Mouse (Mus musculus): ENCODE data around the gene Sh3bp5.

DNA sequence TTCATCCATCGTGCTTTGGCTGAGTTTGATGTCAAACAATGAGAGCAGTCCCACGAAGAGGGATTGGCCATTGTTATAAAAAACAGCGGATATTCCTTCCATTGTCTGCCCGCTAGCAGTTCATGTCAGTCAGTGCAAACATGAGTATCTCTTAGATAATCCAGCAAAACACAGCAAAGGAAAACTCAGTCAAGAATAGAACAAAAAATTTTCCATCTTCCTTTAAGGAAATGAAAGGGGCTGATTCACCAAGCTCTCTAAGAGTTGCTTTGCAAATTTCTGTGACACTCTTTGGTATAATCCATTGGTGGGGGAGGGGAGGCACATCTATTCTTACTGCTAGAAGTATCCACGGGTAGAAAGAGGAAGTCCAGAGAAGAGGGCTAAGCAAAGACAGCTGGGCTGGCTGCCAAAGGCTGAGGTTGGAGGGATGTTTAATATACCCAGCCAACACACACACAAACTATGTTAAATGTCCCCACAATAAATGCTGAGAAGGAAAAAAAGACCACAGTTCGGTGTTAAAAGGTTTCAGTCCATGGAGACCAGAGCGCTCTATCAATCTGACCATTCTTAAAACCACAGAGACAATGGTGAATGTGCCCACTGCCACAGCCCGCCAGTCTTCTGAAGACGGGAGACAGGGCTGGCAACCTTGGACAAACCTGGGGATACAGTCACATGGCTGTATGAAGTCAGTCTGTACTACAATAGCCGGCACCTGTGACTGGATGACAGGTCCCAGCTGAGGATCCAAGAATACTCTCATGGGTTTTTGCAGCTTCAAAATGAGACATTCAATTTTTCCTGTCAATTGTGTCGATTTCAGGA lies 12.7 kb downstream of the Sh3bp5 start:
- TF ChIP-seq CTCF (IDR thresholded peaks at IDR 0.05; ENCODE audit: low read depth, low read length) (no peak), POLR2A (IDR thresholded peaks at IDR 0.05; ENCODE audit: borderline replicate concordance, low read depth, low read length) (no peak)

Data from bone marrow macrophage, adult 2 months (primary cell).